Mouse (Mus musculus) forebrain, embryonic 16.5 days (tissue): ENCODE results near the gene Myof. TPM values are rescaled to one million over a fixed set of nuclear protein-coding genes. Genes with fewer than 3 reads are reported as not detected.

Experiments
- ATAC-seq: fragments of 200-750 bp; cut with Nextera tagmentation; 2 replicates; pipeline ENCODE4 v1.8.0; 2017; ENCODE audit warnings: mild to moderate bottlenecking, moderate library complexity
- H3K27ac ChIP-seq: fragments of 300-500 bp; sonication (generic); 2 replicates; pipeline ENCODE4 v1.5.1; 2014; ENCODE audit warnings: low read length, control low read depth
- H3K27me3 ChIP-seq: fragments of 300-500 bp; sonication (generic); replicated peaks from 2 replicates; pipeline ENCODE4 v1.6.1; 2014; ENCODE audit warnings: low read length; ENCODE audit not compliant: control insufficient read depth, insufficient read depth
- H3K36me3 ChIP-seq: fragments of 300-500 bp; sonication (generic); 2 replicates; pipeline ENCODE4 v1.6.1; 2014; ENCODE audit not compliant: control insufficient read depth, insufficient read depth
- H3K4me1 ChIP-seq: fragments of 300-500 bp; sonication (generic); replicated peaks from 2 replicates; pipeline ENCODE4 v1.6.1; 2014; ENCODE audit warnings: low read length; ENCODE audit not compliant: control insufficient read depth, insufficient read depth
- H3K4me2 ChIP-seq: fragments of 300-500 bp; sonication (generic); 2 replicates; pipeline ENCODE4 v1.6.1; 2014; ENCODE audit warnings: mild to moderate bottlenecking, low read length, control low read depth
- H3K4me3 ChIP-seq: fragments of 300-500 bp; sonication (generic); replicated peaks from 2 replicates; pipeline ENCODE4 v1.5.1; 2014; ENCODE audit warnings: mild to moderate bottlenecking, low read length, control low read depth
- H3K9ac ChIP-seq: fragments of 300-500 bp; sonication (generic); replicated peaks from 2 replicates; pipeline ENCODE4 v1.6.1; 2014; ENCODE audit warnings: low read depth, low read length, control low read depth
- H3K9me3 ChIP-seq: fragments of 300-500 bp; sonication (generic); 2 replicates; pipeline ENCODE4 v1.6.1; 2016; ENCODE audit warnings: low read length; ENCODE audit not compliant: control insufficient read depth
- WGBS: fragments of 180-500 bp; shearing (Covaris S2); extraction: QIAGEN DNeasy Blood & Tissue Kit; methylation state at CpG from one replicate; pipeline ENCODE4 v1.1.7; 2014; 5-methylcytosine and 5-hydroxymethylcytosine counted together
- polyA plus RNA-seq: library from polyadenylated mRNA; unstranded; fragments of >200 nt; fragmentation: Nextera tagmentation; extraction: Ambion mirVana; gene quantifications from 2 replicates; pipeline ENCODE4 v1.2.1, GENCODE M21; 2015

Gene Myof
- polyA plus RNA-seq, 1 experiment from 2014 or later, result 1.5 TPM

DNA sequence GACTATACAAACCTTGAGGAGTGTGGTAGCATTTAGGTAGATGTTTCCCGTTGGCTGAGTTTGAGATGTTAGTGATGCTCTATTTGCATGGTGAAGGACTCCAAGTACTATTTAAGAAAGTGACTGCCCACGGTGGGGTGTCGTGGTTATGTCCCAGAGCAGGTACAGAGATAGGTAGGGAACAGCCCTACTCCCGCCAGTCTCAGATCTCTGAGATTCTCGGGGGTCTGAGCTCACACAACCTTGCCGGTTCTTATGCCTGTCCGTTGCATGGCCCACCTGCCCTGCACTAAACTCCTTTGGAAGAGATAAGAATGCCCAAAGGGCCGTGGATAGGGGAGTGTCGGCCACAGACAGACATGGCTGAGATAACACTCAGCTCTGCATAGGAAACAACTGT, 12.2 kb downstream of the Myof start:
- no peaks in the 10 kb centered on the region for H3K27me3 ChIP-seq
- no peak overlapping the region for H3K27ac ChIP-seq
- no peaks in the 10 kb centered on the region for H3K9me3 ChIP-seq
- WGBS, result 71% methylated on average over 9 of the region's 9 CpGs
- H3K4me1 ChIP-seq, result no peaks in the 10 kb centered on the region; the same call in 1 of the 2 replicates
- peak; percentile 26; the same call in 1 of the 2 replicates for ATAC-seq
- no peak overlapping the region for H3K4me3 ChIP-seq
- no peaks in the 10 kb centered on the region for H3K36me3 ChIP-seq
- H3K4me2 ChIP-seq, result peak overlapping the region; percentile 20; the same call in 1 of the 2 replicates
- H3K9ac ChIP-seq, result no peak overlapping the region

DNA sequence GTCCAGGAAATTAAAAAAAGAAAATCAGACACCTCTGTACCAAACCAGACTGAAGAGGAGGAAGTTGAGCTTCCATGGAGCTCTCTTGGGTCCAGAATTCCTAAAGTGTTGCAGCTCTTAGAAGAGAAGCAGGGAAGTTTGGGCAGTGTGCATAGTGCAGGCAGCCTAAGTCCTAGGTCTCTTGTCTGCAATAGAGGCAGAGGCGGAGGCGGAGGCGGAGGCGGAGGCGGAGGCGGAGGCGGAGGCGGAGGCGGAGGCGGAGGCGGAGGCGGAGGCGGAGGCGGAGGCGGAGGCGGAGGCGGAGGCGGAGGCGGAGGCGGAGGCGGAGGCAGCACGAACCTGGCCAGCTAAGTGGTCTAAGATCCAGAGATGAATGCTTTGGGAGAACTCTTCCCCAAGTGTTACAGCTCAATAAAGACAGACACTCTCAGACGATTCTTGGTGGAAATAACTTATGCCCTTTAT, 12.7 kb downstream of the Myof start:
- Histone ChIP-seq H3K4me2 (peak overlapping the region; percentile 20; the same call in 1 of the 2 replicates), H3K9ac (no peak overlapping the region), H3K9me3 (no peaks in the 10 kb centered on the region), H3K27me3 (no peaks in the 10 kb centered on the region), H3K27ac (no peak overlapping the region), H3K36me3 (no peaks in the 10 kb centered on the region), H3K4me3 (no peak overlapping the region), H3K4me1 (no peaks in the 10 kb centered on the region; the same call in 1 of the 2 replicates)
- ATAC-seq, result peak; percentile 79
- WGBS, result 11% methylated on average over 5 of the region's 23 CpGs

DNA sequence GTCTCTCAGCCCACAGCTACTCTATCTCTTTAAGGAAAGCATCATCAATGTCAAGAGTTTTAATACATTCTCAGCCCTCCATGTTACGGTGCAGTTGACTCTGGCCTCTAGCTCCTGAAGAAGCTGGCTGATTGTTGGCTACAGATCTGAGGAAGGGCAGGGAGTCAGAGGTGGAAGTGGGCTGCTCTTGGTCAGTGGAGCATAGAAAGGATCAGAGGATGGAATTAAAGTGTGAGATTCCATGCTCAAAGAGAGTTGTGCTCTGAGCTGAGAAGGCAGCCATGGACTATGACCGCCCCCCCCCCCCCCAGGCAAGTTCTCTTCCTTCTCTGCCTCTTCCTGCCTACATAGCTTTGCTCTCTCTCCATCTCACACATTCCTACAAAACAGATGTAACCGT, 13.5 kb downstream of the Myof start:
- H3K9ac ChIP-seq, result no peak overlapping the region
- 86% methylated on average over 3 of the region's 3 CpGs for WGBS

DNA sequence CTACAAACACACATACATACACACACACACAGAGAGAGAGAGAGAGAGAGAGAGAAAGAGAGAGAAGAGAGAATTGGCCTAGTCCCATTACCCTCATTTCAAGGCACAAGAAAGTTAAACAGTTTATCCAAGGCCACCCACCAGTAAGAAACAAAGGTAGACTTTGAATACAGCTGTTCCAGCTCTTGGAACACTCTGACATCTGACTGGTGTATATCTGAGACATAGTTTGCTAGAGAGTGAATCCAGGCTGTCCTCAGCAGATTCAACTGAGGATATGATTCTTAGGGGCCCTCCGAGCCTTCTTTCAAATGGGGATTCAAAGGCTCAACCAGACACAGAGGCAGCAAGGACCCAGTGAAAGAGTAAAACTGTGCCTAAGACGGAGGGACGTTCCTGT, 14.1 kb downstream of the Myof start:
- ATAC-seq, result no peak
- WGBS, result 84% methylated on average over 3 of the region's 3 CpGs
- Histone ChIP-seq H3K4me1 (no peaks in the 10 kb centered on the region; the same call in 1 of the 2 replicates), H3K27me3 (no peaks in the 10 kb centered on the region), H3K27ac (no peak overlapping the region), H3K4me3 (no peak overlapping the region), H3K36me3 (no peaks in the 10 kb centered on the region), H3K9ac (no peak overlapping the region), H3K9me3 (no peaks in the 10 kb centered on the region), H3K4me2 (no peak overlapping the region)

More for the DNA sequence above, 13.5 kb downstream of the Myof start:
- ATAC-seq, result no peak
- Histone ChIP-seq H3K36me3 (no peaks in the 10 kb centered on the region), H3K27me3 (no peaks in the 10 kb centered on the region), H3K9me3 (no peaks in the 10 kb centered on the region), H3K4me2 (no peak overlapping the region), H3K27ac (no peak overlapping the region), H3K4me1 (no peaks in the 10 kb centered on the region; the same call in 1 of the 2 replicates), H3K4me3 (no peak overlapping the region)

DNA sequence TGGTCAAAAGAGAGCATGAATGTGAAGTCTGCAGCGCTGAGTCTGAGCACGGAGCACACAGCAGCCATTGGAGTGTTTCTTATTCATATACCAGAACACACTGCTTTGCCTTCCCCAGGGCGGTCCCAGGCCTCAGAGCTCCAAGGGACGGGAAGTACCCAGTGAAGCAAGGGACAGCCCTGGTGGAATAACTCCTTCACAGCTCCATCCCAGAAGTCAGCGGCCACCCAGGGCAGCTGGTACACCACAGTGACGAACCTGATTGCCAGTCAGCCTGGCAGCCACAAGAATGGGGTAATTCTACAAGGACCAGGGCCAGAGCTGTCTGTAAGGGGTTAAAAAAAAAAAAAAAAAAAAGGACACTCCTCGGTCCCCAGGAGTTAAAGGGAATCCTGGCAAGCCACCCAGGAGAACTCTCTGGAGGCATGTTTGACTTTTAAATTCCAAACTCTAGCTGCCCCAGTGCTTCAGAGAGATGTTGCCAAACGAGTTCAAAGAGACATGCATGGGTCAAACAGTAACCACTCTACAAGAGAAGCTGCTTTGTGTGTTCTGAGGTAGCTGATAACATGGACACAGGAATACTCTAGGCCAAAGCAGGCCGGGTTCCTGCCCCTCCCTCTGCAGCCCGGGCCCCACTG, 15.4 kb downstream of the Myof start:
- no peak overlapping the region for H3K4me2 ChIP-seq
- H3K27me3 ChIP-seq, result no peaks in the 10 kb centered on the region
- no peak overlapping the region for H3K9ac ChIP-seq
- no peaks in the 10 kb centered on the region; the same call in 1 of the 2 replicates for H3K4me1 ChIP-seq
- H3K36me3 ChIP-seq, result no peaks in the 10 kb centered on the region
- 65% methylated on average over 10 of the region's 10 CpGs for WGBS
- no peak overlapping the region for H3K27ac ChIP-seq
- no peak overlapping the region for H3K4me3 ChIP-seq
- no peaks in the 10 kb centered on the region for H3K9me3 ChIP-seq
- ATAC-seq, result no peak

DNA sequence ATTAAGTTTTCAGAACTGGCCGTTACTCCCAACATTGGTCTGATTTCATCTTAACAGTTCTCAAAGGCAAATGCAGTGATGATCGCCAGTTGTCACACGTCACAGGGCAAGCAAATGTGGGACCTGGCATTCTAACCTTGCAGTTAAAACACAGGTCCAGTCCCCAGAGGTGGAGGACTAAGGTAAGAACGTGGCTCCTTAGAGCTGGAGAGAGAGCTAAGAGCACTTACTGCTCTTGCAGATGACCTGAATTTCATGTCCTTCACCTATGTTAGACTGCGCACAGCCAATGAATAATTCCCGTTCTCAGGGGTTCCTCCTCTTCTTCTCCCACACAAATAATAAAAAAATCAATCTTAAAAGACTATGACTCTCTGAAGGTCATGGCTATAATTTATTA, 16.0 kb downstream of the Myof start:
- Histone ChIP-seq H3K4me3 (no peak overlapping the region), H3K36me3 (no peaks in the 10 kb centered on the region), H3K4me1 (no peaks in the 10 kb centered on the region; the same call in 1 of the 2 replicates), H3K9me3 (no peaks in the 10 kb centered on the region), H3K27me3 (no peaks in the 10 kb centered on the region), H3K27ac (no peak overlapping the region), H3K9ac (no peak overlapping the region), H3K4me2 (no peak overlapping the region)
- WGBS, result 89% methylated on average over 6 of the region's 6 CpGs
- ATAC-seq, result no peak

DNA sequence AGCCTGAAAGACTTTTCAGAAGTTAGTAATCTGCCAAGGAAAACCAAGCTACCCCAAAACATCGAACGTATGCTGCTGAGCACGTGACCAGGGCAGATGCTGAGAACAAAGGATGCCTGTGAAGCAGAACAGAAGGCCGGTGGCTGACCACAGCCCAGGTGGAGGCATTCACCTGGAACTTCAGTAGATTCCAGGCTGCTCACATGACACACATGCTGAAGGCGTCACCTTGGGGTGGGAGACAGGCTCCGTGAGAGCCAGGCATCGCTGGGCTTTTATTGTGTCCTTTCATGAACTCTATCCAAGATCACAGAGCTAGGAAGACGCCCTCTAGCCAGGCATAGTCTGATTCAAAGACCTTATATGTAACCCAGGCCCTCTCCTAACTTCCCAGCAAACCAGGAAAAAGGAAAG, 17.2 kb downstream of the Myof start:
- no peaks in the 10 kb centered on the region for H3K27me3 ChIP-seq
- no peak for ATAC-seq

DNA sequence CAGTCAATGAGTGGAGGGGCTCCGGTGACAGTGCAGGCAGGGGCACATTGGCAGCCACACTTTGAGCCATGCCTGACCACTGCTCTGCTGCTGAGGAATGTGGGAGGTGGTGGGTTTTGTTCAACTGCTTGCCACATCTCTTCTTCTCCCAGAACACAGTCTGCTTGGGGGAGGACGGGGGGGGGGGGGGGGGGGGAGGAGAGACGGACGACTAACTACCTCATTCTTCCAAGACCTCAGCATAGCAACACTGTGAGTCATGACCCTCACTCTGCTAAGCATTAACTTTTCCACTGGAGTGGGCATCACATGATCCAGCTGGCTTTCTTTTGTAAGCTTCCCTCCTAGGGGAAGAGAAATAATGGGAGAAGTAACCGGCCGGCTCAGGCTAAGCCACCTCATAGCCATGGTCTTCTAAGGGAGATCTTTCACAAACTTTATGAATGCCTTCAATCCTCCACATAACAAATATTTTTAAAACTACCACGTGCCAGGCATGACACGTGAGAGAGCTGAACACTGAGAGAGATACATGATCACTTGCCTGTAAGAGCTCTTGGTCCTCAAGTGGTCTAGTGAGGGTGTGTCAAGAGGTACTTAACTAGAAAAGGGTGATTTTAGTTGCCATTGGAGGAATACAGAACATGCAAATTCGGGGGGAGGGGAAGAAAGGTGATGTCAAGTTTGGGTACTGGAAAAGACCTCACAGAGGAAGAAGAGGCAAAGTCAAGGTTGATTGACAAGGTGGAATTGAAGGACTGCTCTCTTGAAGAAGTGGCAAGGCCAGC, 17.9 kb downstream of the Myof start:
- Histone ChIP-seq H3K27ac (no peak overlapping the region), H3K9ac (no peak overlapping the region), H3K27me3 (no peaks in the 10 kb centered on the region), H3K4me3 (no peak overlapping the region), H3K4me2 (no peak overlapping the region), H3K9me3 (no peaks in the 10 kb centered on the region), H3K36me3 (no peaks in the 10 kb centered on the region), H3K4me1 (no peaks in the 10 kb centered on the region)
- no peak for ATAC-seq
- 39% methylated on average over 8 of the region's 9 CpGs for WGBS

More for the DNA sequence above, 17.2 kb downstream of the Myof start:
- no peaks in the 10 kb centered on the region for H3K36me3 ChIP-seq
- H3K4me2 ChIP-seq, result no peak overlapping the region
- H3K4me3 ChIP-seq, result no peak overlapping the region
- no peaks in the 10 kb centered on the region; the same call in 1 of the 2 replicates for H3K4me1 ChIP-seq
- WGBS, result 74% methylated on average over 8 of the region's 8 CpGs
- H3K27ac ChIP-seq, result no peak overlapping the region
- H3K9me3 ChIP-seq, result no peaks in the 10 kb centered on the region
- H3K9ac ChIP-seq, result no peak overlapping the region

DNA sequence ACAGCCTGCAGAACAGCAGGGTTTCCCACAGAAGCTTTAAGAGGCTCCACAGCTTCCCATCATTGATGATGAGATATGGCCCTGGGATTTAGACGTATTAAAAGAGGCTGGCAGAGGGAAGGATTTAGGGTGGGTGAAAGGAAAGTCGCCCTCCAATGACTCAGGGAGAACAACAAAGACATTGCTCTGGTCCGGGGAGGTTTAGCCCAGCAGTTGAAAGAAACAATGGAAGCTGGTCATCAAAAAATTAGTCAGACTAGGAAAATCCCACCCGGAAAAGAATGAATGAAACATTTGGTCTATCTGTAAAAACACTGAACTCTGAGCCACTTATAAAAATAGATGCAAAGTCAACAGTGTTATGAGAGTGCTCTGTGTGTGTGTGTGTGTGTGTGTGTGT, 19.8 kb downstream of the Myof start:
- Histone ChIP-seq H3K36me3 (no peaks in the 10 kb centered on the region), H3K9ac (no peak overlapping the region), H3K4me3 (no peak overlapping the region), H3K9me3 (no peaks in the 10 kb centered on the region), H3K27me3 (no peaks in the 10 kb centered on the region), H3K27ac (no peak overlapping the region), H3K4me2 (no peak overlapping the region), H3K4me1 (no peaks in the 10 kb centered on the region)
- WGBS, result 39% methylated on average over 4 of the region's 4 CpGs
- ATAC-seq, result no peak
